Mouse (Mus musculus): ENCODE results near the gene Tecta.

GRCm38 (mm10) chr9:42426661-42427358 lies 27.1 kb upstream of the Tecta start:
- TF ChIP-seq CTCF (IDR thresholded peaks at IDR 0.05; ENCODE audit: low read depth, low read length): no peak
- no peak for TF ChIP-seq GATA1 (IDR thresholded peaks at IDR 0.05; ENCODE audit: borderline replicate concordance, low read length)
- no peak for TF ChIP-seq POLR2AphosphoS5 (IDR thresholded peaks at IDR 0.05; ENCODE audit: insufficient replicate concordance, low read depth, low read length)
- no peak for TF ChIP-seq TAL1 (conservative IDR thresholded peaks at IDR 0.05; ENCODE audit: low read depth, low read length)

Data from G1E (cell line).